Mouse (Mus musculus) stomach, embryonic 16.5 days (tissue): ENCODE data around the gene Vmn1r10. TPM values are rescaled to one million over a fixed set of nuclear protein-coding genes. Genes with fewer than 3 reads are reported as not detected.

Experiments used
- ATAC-seq: fragments of 200-750 bp; cut with Nextera tagmentation; 2 replicates; pipeline ENCODE4 v1.8.0; 2017; ENCODE audit warnings: moderate number of reproducible peaks, moderate TSS enrichment; ENCODE audit not compliant: insufficient read depth, low FRiP score
- H3K27ac ChIP-seq: fragments of 300-500 bp; sonication (generic); 2 replicates; pipeline ENCODE4 v1.5.1; 2014; ENCODE audit warnings: low read length
- H3K27me3 ChIP-seq: fragments of 300-500 bp; sonication (generic); 2 replicates; pipeline ENCODE4 v1.6.1; 2014; ENCODE audit warnings: low read length, control low read depth, mixed read lengths; ENCODE audit not compliant: control insufficient read depth, insufficient read depth
- H3K36me3 ChIP-seq: fragments of 300-500 bp; sonication (generic); 2 replicates; pipeline ENCODE4 v1.6.1; 2014; ENCODE audit warnings: low read length; ENCODE audit not compliant: control insufficient read depth, insufficient read depth
- H3K4me1 ChIP-seq: fragments of 300-500 bp; sonication (generic); 2 replicates; pipeline ENCODE4 v1.6.1; 2014; ENCODE audit warnings: low read length, control low read depth, mixed read lengths; ENCODE audit not compliant: control insufficient read depth, insufficient read depth
- H3K4me2 ChIP-seq: fragments of 300-500 bp; sonication (generic); 2 replicates; pipeline ENCODE4 v1.6.1; 2014; ENCODE audit warnings: low read depth, low read length, mixed read lengths
- H3K4me3 ChIP-seq: fragments of 300-500 bp; sonication (generic); replicated peaks from 2 replicates; pipeline ENCODE4 v1.5.1; 2014; ENCODE audit warnings: mild to moderate bottlenecking, low read length
- H3K9ac ChIP-seq: fragments of 300-500 bp; sonication (generic); 2 replicates; pipeline ENCODE4 v1.6.1; 2014; ENCODE audit warnings: low read length
- H3K9me3 ChIP-seq: fragments of 300-500 bp; sonication (generic); replicated peaks from 2 replicates; pipeline ENCODE4 v1.6.1; 2016; ENCODE audit warnings: low read length, control low read depth; ENCODE audit not compliant: control insufficient read depth
- WGBS: fragments of 180-500 bp; shearing (Covaris S2); extraction: QIAGEN DNeasy Blood & Tissue Kit; methylation state at CpG from one replicate; pipeline ENCODE4 v1.1.7; 2014; 5-methylcytosine and 5-hydroxymethylcytosine counted together
- polyA plus RNA-seq: library from polyadenylated mRNA; unstranded; fragments of >200 nt; fragmentation: Nextera tagmentation; extraction: Ambion mirVana; gene quantifications from 2 replicates; pipeline ENCODE4 v1.2.1, GENCODE M21; 2015

The Vmn1r10 gene
- polyA plus RNA-seq, result not detected in 2 replicates

GRCm38 (mm10) chr6:57109154-57109553 is at the start of gene Vmn1r10:
Vmn1r10 (plus strand) TSS chr6:57109454.
- 86% methylated on average over 3 of the region's 3 CpGs for WGBS
- Histone ChIP-seq H3K4me3 (no peak within 1 kb of the TSS), H3K4me1 (no peaks in the 10 kb centered on the region), H3K27ac (no peak within 1 kb of the TSS), H3K27me3 (no peaks in the 10 kb centered on the region), H3K36me3 (no peaks in the 10 kb centered on the region), H3K4me2 (no peak within 1 kb of the TSS), H3K9ac (no peak within 1 kb of the TSS), H3K9me3 (no peaks in the 10 kb centered on the region)
- ATAC-seq, result no peak

GRCm38 (mm10) chr6:57063730-57064129 is 45.5 kb upstream of the Vmn1r10 start:
- Histone ChIP-seq H3K27ac (no peak overlapping the region), H3K9ac (no peak overlapping the region), H3K9me3 (no peaks in the 10 kb centered on the region), H3K36me3 (no peaks in the 10 kb centered on the region), H3K4me1 (no peaks in the 10 kb centered on the region), H3K27me3 (no peaks in the 10 kb centered on the region), H3K4me3 (no peak overlapping the region), H3K4me2 (no peak overlapping the region)
- no peak for ATAC-seq

GRCm38 (mm10) chr6:57066487-57066886 is 42.8 kb upstream of the Vmn1r10 start, which contains the start of gene Vmn1r9:
Vmn1r9 (plus strand) TSS chr6:57066787.
- Histone ChIP-seq H3K4me1 (no peaks in the 10 kb centered on the region), H3K4me3 (no peak within 1 kb of the TSS), H3K9me3 (no peaks in the 10 kb centered on the region), H3K9ac (no peak within 1 kb of the TSS), H3K36me3 (no peaks in the 10 kb centered on the region), H3K27ac (no peak within 1 kb of the TSS), H3K27me3 (no peaks in the 10 kb centered on the region), H3K4me2 (no peak within 1 kb of the TSS)
- ATAC-seq, result no peak
- WGBS, result 77% methylated on average over 2 of the region's 2 CpGs

- H3K4me3 ChIP-seq, result no peak overlapping the region
- H3K27me3 ChIP-seq, result no peaks in the 10 kb centered on the region
- no peak overlapping the region for H3K9ac ChIP-seq
- ATAC-seq, result no peak
- 74% methylated on average over 1 of the region's 1 CpGs for WGBS
- H3K4me2 ChIP-seq, result no peak overlapping the region
- H3K4me1 ChIP-seq, result no peaks in the 10 kb centered on the region
- no peaks in the 10 kb centered on the region for H3K36me3 ChIP-seq
- no peaks in the 10 kb centered on the region for H3K9me3 ChIP-seq
- no peak overlapping the region for H3K27ac ChIP-seq
These were observed 2.9 kb upstream of the Vmn1r10 start for GRCm38 (mm10) chr6:57106358-57106757.

- H3K36me3 ChIP-seq, result no peaks in the 10 kb centered on the region
- no peak for ATAC-seq
- 67% methylated on average over 1 of the region's 1 CpGs for WGBS
These were observed 23.9 kb downstream of the Vmn1r10 start, which contains the start of gene Vmn1r11 for GRCm38 (mm10) chr6:57133155-57133554. Vmn1r11 (plus strand) TSS chr6:57133455.

GRCm38 (mm10) chr6:57156619-57157018 is 47.4 kb downstream of the Vmn1r10 start, which contains the start of gene Vmn1r12:
Vmn1r12 (plus strand) TSS chr6:57156919.
- Histone ChIP-seq H3K4me3 (no peak within 1 kb of the TSS), H3K9ac (no peak within 1 kb of the TSS), H3K36me3 (no peaks in the 10 kb centered on the region), H3K27me3 (no peaks in the 10 kb centered on the region), H3K27ac (no peak within 1 kb of the TSS), H3K4me2 (no peak within 1 kb of the TSS), H3K4me1 (no peaks in the 10 kb centered on the region), H3K9me3 (no peaks in the 10 kb centered on the region)
- WGBS, result 74% methylated on average over 2 of the region's 2 CpGs
- ATAC-seq, result no peak

More at GRCm38 (mm10) chr6:57133155-57133554, 23.9 kb downstream of the Vmn1r10 start, which contains the start of gene Vmn1r11:
- Histone ChIP-seq H3K9me3 (no peaks in the 10 kb centered on the region), H3K4me3 (no peak within 1 kb of the TSS), H3K4me2 (no peak within 1 kb of the TSS), H3K27ac (no peak within 1 kb of the TSS), H3K4me1 (no peaks in the 10 kb centered on the region), H3K27me3 (no peaks in the 10 kb centered on the region), H3K9ac (no peak within 1 kb of the TSS)

Other genes starting within 250 kb of the Vmn1r10 start
- 72.2 and 77.4 TPM in 2 replicates for gene Nt5c3, start 185.5 kb upstream of the Vmn1r10 start, polyA plus RNA-seq
- 0.11 and 0.21 TPM in 2 replicates for gene Vmn1r4, start 185.4 kb upstream of the Vmn1r10 start, polyA plus RNA-seq
- gene Vmn1r5, start 139.2 kb upstream of the Vmn1r10 start, polyA plus RNA-seq, result not detected in 2 replicates
- not detected in 2 replicates for gene Vmn1r6, start 112.2 kb upstream of the Vmn1r10 start, polyA plus RNA-seq
- gene Vmn1r7, start 84.1 kb upstream of the Vmn1r10 start, polyA plus RNA-seq, result not detected in 2 replicates
- gene Vmn1r8, start 77.2 kb upstream of the Vmn1r10 start, polyA plus RNA-seq, result not detected in 2 replicates
- not detected in 2 replicates for gene Vmn1r9, start 42.7 kb upstream of the Vmn1r10 start, polyA plus RNA-seq
- gene Vmn1r11, start 24.0 kb downstream of the Vmn1r10 start, polyA plus RNA-seq, result not detected in 2 replicates
- not detected in 2 replicates for gene Vmn1r12, start 47.5 kb downstream of the Vmn1r10 start, polyA plus RNA-seq
- gene Vmn1r13, start 93.8 kb downstream of the Vmn1r10 start, polyA plus RNA-seq, result not detected in 2 replicates
- not detected in 2 replicates for gene Vmn1r14, start 122.2 kb downstream of the Vmn1r10 start, polyA plus RNA-seq
- not detected in 2 replicates for gene Vmn1r15, start 148.5 kb downstream of the Vmn1r10 start, polyA plus RNA-seq
- gene Vmn1r16, start 220.0 kb downstream of the Vmn1r10 start, polyA plus RNA-seq, result not detected in 2 replicates